Mouse (Mus musculus): ENCODE results near the gene Zfp821. TPM values are rescaled to one million over a fixed set of nuclear protein-coding genes. Genes with fewer than 3 reads are reported as not detected.

Zfp821 gene
- polyA plus RNA-seq, 1 experiment from 2014 or later: 52.4 TPM

DNA sequence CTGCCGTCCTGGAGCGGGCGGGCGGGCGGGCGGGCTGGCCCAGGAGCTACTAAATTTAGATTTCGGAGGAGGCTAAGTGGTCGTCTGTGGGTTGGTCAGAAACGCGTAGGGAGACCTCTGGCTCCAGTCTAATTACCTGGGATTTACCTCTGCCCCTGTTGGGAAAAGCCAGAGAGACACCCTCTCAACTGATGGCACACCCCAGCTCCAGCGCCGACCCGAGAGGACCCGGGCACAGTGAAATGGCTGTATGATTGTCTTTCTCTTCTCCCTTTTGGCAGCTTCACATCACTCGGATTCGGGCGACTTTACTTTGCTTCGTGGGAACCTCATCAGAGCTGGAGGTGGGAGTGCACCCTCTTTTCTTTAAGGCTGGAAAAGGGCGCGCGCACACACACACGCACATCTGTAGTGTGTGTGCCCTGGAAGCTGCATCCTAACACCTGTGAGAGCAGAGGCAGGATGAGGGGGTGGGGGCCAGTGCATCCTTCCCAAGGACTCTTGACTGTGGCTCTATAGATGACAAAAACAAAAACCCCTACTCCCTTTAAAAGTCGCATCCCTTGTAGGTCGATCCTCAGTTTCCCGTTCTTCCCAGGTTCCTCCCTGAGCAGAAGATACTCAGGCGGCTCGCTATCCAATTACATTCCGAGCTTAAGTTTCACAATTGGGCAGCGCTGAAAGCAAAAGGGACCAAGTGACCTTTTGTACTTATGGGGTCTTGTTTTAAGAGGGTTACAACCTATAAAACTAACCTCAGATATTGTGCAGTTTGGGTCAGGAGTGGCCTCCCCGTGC lies 929 bp downstream of the Zfp821 start:
- WGBS: 2% methylated on average over 30 of the region's 30 CpGs
- peak overlapping the region; percentile 91 for H3K4me2 ChIP-seq
- peak overlapping the region; percentile 99 for H3K9ac ChIP-seq (ENCODE audit: low read length)
- peak overlapping the region; percentile 88 for H3K27ac ChIP-seq (ENCODE audit: low read depth, low read length)
- no peaks in the 10 kb centered on the region for H3K9me3 ChIP-seq (ENCODE audit: control insufficient read depth, low read length)
- peaks cover 16% of the 10 kb centered on the region for H3K4me1 ChIP-seq (ENCODE audit: control insufficient read depth, insufficient read depth, low read length)
- peak; percentile 94 for DNase-seq (ENCODE audit: low spot score, missing footprints)
- H3K27me3 ChIP-seq (ENCODE audit: control insufficient read depth, insufficient read depth, low read length): peaks cover 5% of the 10 kb centered on the region; the same call in 1 of the 2 replicates
- ATAC-seq (ENCODE audit: low FRiP score): peak; percentile 56
- H3K4me3 ChIP-seq (ENCODE audit: low read depth, low read length): peak overlapping the region; percentile 98
- peaks cover 10% of the 10 kb centered on the region; the same call in 1 of the 2 replicates for H3K36me3 ChIP-seq (ENCODE audit: control insufficient read depth, insufficient read depth, low read length)

DNA sequence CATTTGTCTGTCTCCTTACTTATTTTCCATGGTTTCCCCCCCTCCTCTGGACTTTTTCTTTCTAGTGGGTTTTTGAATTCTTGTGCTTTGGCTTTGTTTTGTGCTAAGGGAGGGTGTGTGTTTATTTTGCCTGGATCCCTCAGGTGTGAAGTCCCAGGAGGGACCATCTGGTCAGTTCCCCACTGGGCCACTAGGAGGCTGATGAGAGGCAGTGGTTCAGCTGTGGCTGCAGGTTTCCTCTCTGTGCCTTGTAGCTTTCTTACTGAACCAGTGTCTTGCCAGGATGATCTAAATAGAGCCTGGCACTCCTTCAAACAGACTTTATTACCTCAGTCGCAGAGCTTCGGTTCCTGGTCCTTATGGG lies 1.5 kb downstream of the Zfp821 start:
- H3K27ac ChIP-seq (ENCODE audit: low read depth, low read length): no peak overlapping the region
- peak overlapping the region; percentile 91 for H3K4me2 ChIP-seq
- peak; percentile 22; the same call in 1 of the 2 replicates for ATAC-seq (ENCODE audit: low FRiP score)

DNA sequence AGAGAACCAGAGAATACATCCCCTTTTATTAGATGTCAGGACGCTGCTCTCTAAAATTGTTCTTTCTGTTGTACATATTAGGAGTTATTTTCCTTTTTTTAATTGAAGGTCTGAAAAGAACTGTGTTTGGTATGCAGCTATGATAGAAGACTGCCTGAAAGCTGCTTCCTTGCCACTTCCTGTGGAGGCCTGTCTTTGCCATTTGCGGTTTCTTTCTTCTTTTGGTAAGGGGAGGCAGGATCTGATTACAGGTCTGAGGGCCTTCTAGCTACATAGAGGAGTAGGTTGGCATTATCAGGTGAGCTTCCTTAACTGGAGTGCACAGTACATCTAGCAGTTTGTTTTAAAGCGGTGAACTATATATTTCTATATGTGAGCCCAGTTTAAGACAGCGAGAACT lies 2.6 kb downstream of the Zfp821 start:
- Histone ChIP-seq H3K9ac (ENCODE audit: low read length) (no peak overlapping the region), H3K27ac (ENCODE audit: low read depth, low read length) (no peak overlapping the region), H3K4me3 (ENCODE audit: low read depth, low read length) (no peak overlapping the region), H3K27me3 (ENCODE audit: control insufficient read depth, insufficient read depth, low read length) (peaks cover 5% of the 10 kb centered on the region; the same call in 1 of the 2 replicates), H3K9me3 (ENCODE audit: control insufficient read depth, low read length) (no peaks in the 10 kb centered on the region), H3K4me2 (no peak overlapping the region), H3K4me1 (ENCODE audit: control insufficient read depth, insufficient read depth, low read length) (peaks cover 16% of the 10 kb centered on the region), H3K36me3 (ENCODE audit: control insufficient read depth, insufficient read depth, low read length) (peaks cover 20% of the 10 kb centered on the region)
- DNase-seq (ENCODE audit: low spot score, missing footprints) (no peak), ATAC-seq (ENCODE audit: low FRiP score) (no peak)
- WGBS: 93% methylated on average over 4 of the region's 4 CpGs

More for the DNA sequence above, 1.5 kb downstream of the Zfp821 start:
- Histone ChIP-seq H3K9me3 (ENCODE audit: control insufficient read depth, low read length) (no peaks in the 10 kb centered on the region), H3K9ac (ENCODE audit: low read length) (peak overlapping the region; percentile 99), H3K4me3 (ENCODE audit: low read depth, low read length) (peak overlapping the region; percentile 98), H3K27me3 (ENCODE audit: control insufficient read depth, insufficient read depth, low read length) (peaks cover 5% of the 10 kb centered on the region; the same call in 1 of the 2 replicates), H3K36me3 (ENCODE audit: control insufficient read depth, insufficient read depth, low read length) (peaks cover 11% of the 10 kb centered on the region; the same call in 1 of the 2 replicates), H3K4me1 (ENCODE audit: control insufficient read depth, insufficient read depth, low read length) (peaks cover 16% of the 10 kb centered on the region)
- peak; percentile 97 for DNase-seq (ENCODE audit: low spot score, missing footprints)
- 34% methylated on average over 2 of the region's 2 CpGs for WGBS

DNA sequence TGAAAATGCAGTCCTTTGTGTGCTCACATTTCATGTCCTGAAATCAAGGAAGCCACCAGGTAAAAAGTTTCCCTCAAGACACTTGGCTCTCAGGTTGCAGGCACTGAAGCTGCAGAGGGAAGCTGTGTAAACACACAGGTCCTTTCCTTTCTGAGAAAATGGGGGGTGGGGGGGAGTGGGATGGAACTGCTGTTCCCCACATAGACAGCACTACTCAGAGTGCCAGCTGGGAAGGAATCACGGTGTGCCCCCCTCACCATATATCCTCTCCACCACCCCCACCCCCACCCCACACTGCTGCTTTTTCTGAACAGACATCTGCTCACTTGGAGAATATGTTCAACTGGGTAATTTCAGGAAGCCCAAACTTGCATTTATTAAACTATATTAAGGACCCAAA lies 7.2 kb downstream of the Zfp821 start:
- Histone ChIP-seq H3K4me3 (ENCODE audit: low read depth, low read length) (no peak overlapping the region), H3K4me2 (no peak overlapping the region), H3K9ac (ENCODE audit: low read length) (no peak overlapping the region), H3K27me3 (ENCODE audit: control insufficient read depth, insufficient read depth, low read length) (no peaks in the 10 kb centered on the region), H3K27ac (ENCODE audit: low read depth, low read length) (no peak overlapping the region), H3K9me3 (ENCODE audit: control insufficient read depth, low read length) (no peaks in the 10 kb centered on the region), H3K36me3 (ENCODE audit: control insufficient read depth, insufficient read depth, low read length) (peaks cover 32% of the 10 kb centered on the region), H3K4me1 (ENCODE audit: control insufficient read depth, insufficient read depth, low read length) (peaks cover 2% of the 10 kb centered on the region; the same call in 1 of the 2 replicates)
- WGBS: 95% methylated on average over 1 of the region's 1 CpGs
- DNase-seq (ENCODE audit: low spot score, missing footprints) (no peak), ATAC-seq (ENCODE audit: low FRiP score) (no peak)

DNA sequence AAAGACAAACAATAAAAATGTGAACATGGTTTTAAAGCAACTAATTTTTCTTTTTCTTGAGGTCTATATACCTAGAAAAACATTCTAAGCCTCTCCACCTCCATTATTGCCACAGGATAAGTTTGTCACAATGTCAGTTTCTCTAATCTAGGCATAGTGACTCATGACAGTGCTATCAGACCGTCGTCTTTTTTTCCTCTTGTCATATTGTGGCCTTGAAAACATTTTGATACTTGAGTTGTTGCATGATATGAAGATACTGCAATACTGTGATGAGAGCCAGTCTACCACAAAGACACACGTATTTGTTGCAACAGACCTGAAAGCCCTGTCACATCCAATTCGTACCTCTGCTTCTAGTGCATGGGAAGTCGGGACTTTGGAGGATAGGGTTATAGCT lies 9.6 kb downstream of the Zfp821 start:
- ATAC-seq (ENCODE audit: low FRiP score) (no peak), DNase-seq (ENCODE audit: low spot score, missing footprints) (no peak)
- no peak overlapping the region for H3K4me3 ChIP-seq (ENCODE audit: low read depth, low read length)
- no peak overlapping the region for H3K9ac ChIP-seq (ENCODE audit: low read length)
- 96% methylated on average over 5 of the region's 5 CpGs for WGBS
- no peak overlapping the region for H3K4me2 ChIP-seq
- H3K9me3 ChIP-seq (ENCODE audit: control insufficient read depth, low read length): no peaks in the 10 kb centered on the region
- H3K27me3 ChIP-seq (ENCODE audit: control insufficient read depth, insufficient read depth, low read length): no peaks in the 10 kb centered on the region
- H3K4me1 ChIP-seq (ENCODE audit: control insufficient read depth, insufficient read depth, low read length): no peaks in the 10 kb centered on the region
- no peak overlapping the region for H3K27ac ChIP-seq (ENCODE audit: low read depth, low read length)
- peaks cover 34% of the 10 kb centered on the region for H3K36me3 ChIP-seq (ENCODE audit: control insufficient read depth, insufficient read depth, low read length)

DNA sequence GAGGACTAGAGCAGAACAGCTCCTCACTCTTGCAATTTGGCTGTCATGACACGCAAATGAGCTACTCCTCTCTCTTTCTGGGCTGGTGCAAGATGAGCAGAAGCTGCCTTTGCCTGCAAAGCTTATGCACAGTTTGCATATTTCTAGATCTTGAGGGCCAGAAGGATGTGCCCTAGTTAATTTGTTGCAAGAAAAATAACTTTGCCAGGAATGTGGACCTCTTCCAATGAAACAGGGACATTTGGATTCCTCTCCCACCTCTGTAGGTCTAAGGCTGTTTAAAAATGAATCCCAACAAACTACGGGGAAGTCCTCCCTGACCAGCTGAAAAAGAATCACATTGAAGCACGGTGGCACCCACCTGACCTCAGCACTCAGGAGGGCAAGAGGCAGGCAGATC lies 19.8 kb downstream of the Zfp821 start:
- no peak overlapping the region for H3K9ac ChIP-seq (ENCODE audit: low read length)
- H3K36me3 ChIP-seq (ENCODE audit: control insufficient read depth, insufficient read depth, low read length): peaks cover 35% of the 10 kb centered on the region
- no peak overlapping the region for H3K4me3 ChIP-seq (ENCODE audit: low read depth, low read length)
- no peak overlapping the region for H3K4me2 ChIP-seq
- H3K27ac ChIP-seq (ENCODE audit: low read depth, low read length): no peak overlapping the region
- ATAC-seq (ENCODE audit: low FRiP score) (no peak), DNase-seq (ENCODE audit: low spot score, missing footprints) (no peak)
- H3K9me3 ChIP-seq (ENCODE audit: control insufficient read depth, low read length): no peaks in the 10 kb centered on the region
- H3K27me3 ChIP-seq (ENCODE audit: control insufficient read depth, insufficient read depth, low read length): no peaks in the 10 kb centered on the region
- 89% methylated on average over 3 of the region's 3 CpGs for WGBS
- no peaks in the 10 kb centered on the region for H3K4me1 ChIP-seq (ENCODE audit: control insufficient read depth, insufficient read depth, low read length)

DNA sequence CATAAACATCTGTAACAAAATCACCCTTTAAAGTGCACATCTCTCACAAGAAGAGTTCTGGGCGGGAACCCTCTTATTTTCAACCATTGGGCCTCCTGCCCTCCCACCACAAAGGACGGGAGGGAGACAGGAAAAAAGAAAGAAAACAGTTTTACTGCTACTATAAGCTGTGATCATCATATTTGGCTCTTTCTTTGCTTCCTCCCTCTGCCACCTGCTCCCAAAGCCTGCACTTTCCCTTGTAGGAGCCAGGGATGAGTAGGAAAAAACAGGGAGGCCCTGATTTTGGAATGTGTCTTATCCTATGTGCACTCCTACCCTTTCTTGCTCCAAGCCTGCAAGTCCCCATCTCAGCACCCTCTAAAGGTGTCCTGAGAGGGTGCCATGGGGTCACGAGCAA lies 25.7 kb downstream of the Zfp821 start:
- H3K36me3 ChIP-seq (ENCODE audit: control insufficient read depth, insufficient read depth, low read length): peaks cover 24% of the 10 kb centered on the region
- H3K4me2 ChIP-seq: no peak overlapping the region
- no peaks in the 10 kb centered on the region for H3K9me3 ChIP-seq (ENCODE audit: control insufficient read depth, low read length)
- WGBS: 87% methylated on average over 3 of the region's 3 CpGs
- no peaks in the 10 kb centered on the region for H3K27me3 ChIP-seq (ENCODE audit: control insufficient read depth, insufficient read depth, low read length)
- no peaks in the 10 kb centered on the region; the same call in 1 of the 2 replicates for H3K4me1 ChIP-seq (ENCODE audit: control insufficient read depth, insufficient read depth, low read length)
- no peak overlapping the region for H3K4me3 ChIP-seq (ENCODE audit: low read depth, low read length)
- no peak overlapping the region for H3K27ac ChIP-seq (ENCODE audit: low read depth, low read length)
- no peak overlapping the region for H3K9ac ChIP-seq (ENCODE audit: low read length)
- ATAC-seq (ENCODE audit: low FRiP score): no peak
- no peak for DNase-seq (ENCODE audit: low spot score, missing footprints)

DNA sequence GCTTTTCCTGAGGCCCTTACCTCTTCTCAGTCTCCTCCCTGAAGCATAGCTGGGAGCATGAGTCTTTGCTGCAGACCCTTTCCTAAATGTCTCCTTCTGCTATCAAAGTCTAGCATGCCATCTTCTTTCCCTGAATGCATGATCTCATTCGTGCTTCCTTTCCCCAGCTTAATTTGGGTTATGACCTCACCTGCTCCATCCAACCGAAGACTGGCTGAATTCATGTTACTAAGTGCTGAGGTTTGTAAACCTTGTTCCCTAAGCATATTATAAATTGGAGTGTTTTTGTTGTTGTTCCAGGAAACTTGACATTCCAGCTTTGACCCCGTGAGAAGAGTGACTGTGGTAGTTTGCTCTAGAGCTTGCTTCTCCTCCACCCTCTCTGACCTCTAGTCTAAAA lies 28.7 kb downstream of the Zfp821 start:
- peaks cover 7% of the 10 kb centered on the region for H3K4me1 ChIP-seq (ENCODE audit: control insufficient read depth, insufficient read depth, low read length)
- DNase-seq (ENCODE audit: low spot score, missing footprints) (no peak), ATAC-seq (ENCODE audit: low FRiP score) (no peak)
- no peak overlapping the region for H3K27ac ChIP-seq (ENCODE audit: low read depth, low read length)
- no peak overlapping the region for H3K4me3 ChIP-seq (ENCODE audit: low read depth, low read length)
- H3K4me2 ChIP-seq: no peak overlapping the region
- H3K36me3 ChIP-seq (ENCODE audit: control insufficient read depth, insufficient read depth, low read length): peaks cover 20% of the 10 kb centered on the region; the same call in 1 of the 2 replicates
- 89% methylated on average over 3 of the region's 3 CpGs for WGBS
- no peaks in the 10 kb centered on the region for H3K9me3 ChIP-seq (ENCODE audit: control insufficient read depth, low read length)
- H3K9ac ChIP-seq (ENCODE audit: low read length): no peak overlapping the region
- no peaks in the 10 kb centered on the region for H3K27me3 ChIP-seq (ENCODE audit: control insufficient read depth, insufficient read depth, low read length)

DNA sequence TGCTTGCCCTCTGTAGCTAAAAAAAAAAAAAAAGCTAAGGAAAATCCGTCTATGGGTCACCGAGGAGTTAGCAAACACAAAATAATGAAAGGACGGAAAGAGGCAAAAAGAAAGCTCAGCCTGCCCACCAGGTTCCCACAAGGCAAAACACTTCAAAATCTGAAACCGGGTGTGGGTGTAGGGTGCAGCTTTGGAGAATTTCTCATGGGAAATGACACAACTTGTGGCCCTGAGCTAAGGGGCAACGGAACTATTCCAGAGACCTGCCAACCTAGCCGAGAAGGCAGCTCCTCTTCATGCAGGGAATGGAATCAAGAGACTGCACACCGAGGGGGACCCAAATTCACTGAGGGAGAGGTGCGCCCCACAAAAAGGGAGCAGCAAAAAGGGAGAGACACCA lies 31.5 kb downstream of the Zfp821 start:
- peak overlapping the region; percentile 99 for H3K4me3 ChIP-seq (ENCODE audit: low read depth, low read length)
- no peak overlapping the region for H3K27ac ChIP-seq (ENCODE audit: low read depth, low read length)
- H3K36me3 ChIP-seq (ENCODE audit: control insufficient read depth, insufficient read depth, low read length): peaks cover 16% of the 10 kb centered on the region; the same call in 1 of the 2 replicates
- H3K9ac ChIP-seq (ENCODE audit: low read length): peak overlapping the region; percentile 98
- H3K27me3 ChIP-seq (ENCODE audit: control insufficient read depth, insufficient read depth, low read length): no peaks in the 10 kb centered on the region
- no peaks in the 10 kb centered on the region for H3K9me3 ChIP-seq (ENCODE audit: control insufficient read depth, low read length)
- no peak for DNase-seq (ENCODE audit: low spot score, missing footprints)
- H3K4me1 ChIP-seq (ENCODE audit: control insufficient read depth, insufficient read depth, low read length): peaks cover 7% of the 10 kb centered on the region
- 6% methylated on average over 8 of the region's 8 CpGs for WGBS
- ATAC-seq (ENCODE audit: low FRiP score): no peak
- peak overlapping the region; percentile 95 for H3K4me2 ChIP-seq
